14 mouse cellular contexts compared by ENCODE assay signal in genomic region chr3:68941867-68942266, GRCm38 (mm10).
"Had no signal": no experiment of that assay in that cellular context is flagged by ENCODE, and none has a peak within 500 bp of the region (broad histone marks: within the 10 kb centered on the region; RNA-seq: fewer than 3 reads in every experiment).

No protein-coding gene starts in this region.

- H3K4me2 ChIP-seq: liver, embryonic 11.5 days; liver, embryonic 15.5 days; midbrain, embryonic 15.5 days; neural tube, embryonic 12.5 days; stomach, embryonic 15.5 days had no signal

- H3K27me3 ChIP-seq: liver, embryonic 15.5 days; midbrain, embryonic 15.5 days; neural tube, embryonic 12.5 days; stomach, embryonic 15.5 days had no signal

- H3K4me3 ChIP-seq: limb, embryonic 10.5 days; liver, embryonic 15.5 days; midbrain, embryonic 15.5 days; neural tube, embryonic 12.5 days; stomach, embryonic 15.5 days had no signal

- H3K9ac ChIP-seq: liver, embryonic 15.5 days; midbrain, embryonic 15.5 days; neural tube, embryonic 12.5 days; stomach, embryonic 15.5 days had no signal

- ATAC-seq: inflammation-experienced regulatory T-cells, adult 6 months; intestine, postnatal 0 days; lung, postnatal 0 days; midbrain, embryonic 15.5 days had no signal

- H3K36me3 ChIP-seq: midbrain, embryonic 15.5 days had no signal

- H3K9me3 ChIP-seq: limb, embryonic 10.5 days; liver, embryonic 15.5 days; midbrain, embryonic 15.5 days; neural tube, embryonic 12.5 days; stomach, embryonic 15.5 days had no signal

- H3K27ac ChIP-seq: limb, embryonic 10.5 days; liver, embryonic 15.5 days; midbrain, embryonic 15.5 days; neural tube, embryonic 12.5 days; stomach, embryonic 15.5 days had no signal

- H3K4me1 ChIP-seq: liver, embryonic 15.5 days; midbrain, embryonic 15.5 days; neural tube, embryonic 12.5 days; stomach, embryonic 15.5 days had no signal

- DNase-seq: kidney, adult 8-10 months; kidney, postnatal 36 days; lung, adult 2 months; lung, postnatal 36 days; thymus, postnatal 36 days had no signal
